Mouse (Mus musculus): ENCODE data around the gene Atg9a. TPM values are rescaled to one million over a fixed set of nuclear protein-coding genes. Genes with fewer than 3 reads are reported as not detected.

The Atg9a gene
- 10 to 100 TPM; 69.0 to 69.1 TPM for total RNA-seq (2023)

DNA sequence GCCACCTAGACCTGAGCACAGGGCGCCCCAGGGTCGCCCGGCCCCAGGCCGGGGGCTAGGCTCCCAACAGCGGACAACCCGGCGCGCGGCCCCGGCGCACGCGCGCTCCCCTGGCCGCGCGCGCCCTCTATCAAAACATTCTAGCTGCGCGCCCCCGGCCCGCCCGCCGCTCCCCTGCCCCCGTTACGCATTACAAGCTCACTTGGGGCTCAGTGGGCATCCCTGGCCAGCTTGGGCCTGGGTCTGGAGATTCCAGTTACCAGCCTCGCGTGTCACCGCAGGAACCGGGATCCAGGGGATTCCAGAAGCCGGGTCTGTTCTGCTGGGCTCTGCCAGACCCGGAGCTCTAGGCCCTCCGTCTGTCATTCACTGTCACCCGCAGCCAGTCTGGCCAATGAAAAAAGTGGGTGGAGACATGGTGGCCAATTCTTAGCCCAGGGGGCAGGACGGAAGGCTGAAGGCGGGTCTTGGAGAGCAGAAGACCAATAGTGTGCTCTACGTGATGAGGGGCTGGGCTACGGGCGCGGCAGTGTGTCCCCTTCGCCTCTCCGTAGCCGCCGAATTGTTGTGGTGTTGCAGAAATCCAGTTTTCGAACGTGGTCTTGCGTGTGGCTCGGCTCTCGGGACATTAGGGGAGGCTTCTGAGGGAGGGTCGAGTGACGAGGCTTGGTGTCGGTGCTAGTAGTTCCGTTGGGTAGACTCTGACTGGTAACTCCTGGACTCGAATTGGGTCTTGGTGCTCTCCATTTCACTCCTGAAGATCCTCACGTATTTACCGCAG, at the start of gene Atg9a, which contains the start of gene Ankzf1:
Gene Atg9a, minus strand, starts transcription at position 575 of the 781 bp plus-strand sequence.
Gene Ankzf1, plus strand, starts transcription at position 530 of the 781 bp plus-strand sequence.

GRCm38 (mm10) chr1:75236117-75237050, 44.4 kb upstream of the Atg9a start, which contains the start of gene Dnajb2:
Dnajb2 (plus strand) TSS chr1:75236406.

GRCm38 (mm10) chr1:75231664-75232152, 39.7 kb upstream of the Atg9a start, which contains the start of gene A630095N17Rik:
A630095N17Rik (minus strand) TSS chr1:75232102.

DNA sequence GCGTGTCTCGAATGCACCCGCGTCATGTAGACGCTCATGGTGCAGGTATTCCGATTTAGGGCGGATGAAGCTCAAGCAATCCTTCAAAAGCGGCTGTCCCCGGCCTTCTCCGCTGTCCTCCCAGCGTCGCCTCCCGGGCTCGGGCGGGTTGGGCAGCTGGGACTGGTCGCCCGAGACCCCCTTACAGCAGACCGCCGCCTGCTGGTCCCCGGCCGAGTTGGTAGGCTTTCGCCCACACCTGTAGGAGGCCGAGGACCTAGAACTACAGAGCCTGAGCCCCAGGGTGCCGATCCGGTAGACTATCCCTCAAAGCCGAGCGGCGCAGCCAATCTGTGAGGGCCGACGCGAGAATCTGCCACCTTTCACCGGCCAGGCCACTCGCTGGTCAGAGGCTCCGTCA, 27.5 kb upstream of the Atg9a start, which contains the start of gene Tuba4a:
Gene Tuba4a, minus strand, starts transcription at position 335 of the 400 bp plus-strand sequence.

GRCm38 (mm10) chr1:75210136-75211087, 18.4 kb upstream of the Atg9a start, which contains the start of the genes Glb1l and Stk16:
Glb1l (minus strand) TSS chr1:75210813.
Stk16 (plus strand) TSS chr1:75210838.

GRCm38 (mm10) chr1:75180105-75180590, 11.8 kb downstream of the Atg9a start, which contains the start of gene Abcb6:
Abcb6 (minus strand) TSS chr1:75180392.

DNA sequence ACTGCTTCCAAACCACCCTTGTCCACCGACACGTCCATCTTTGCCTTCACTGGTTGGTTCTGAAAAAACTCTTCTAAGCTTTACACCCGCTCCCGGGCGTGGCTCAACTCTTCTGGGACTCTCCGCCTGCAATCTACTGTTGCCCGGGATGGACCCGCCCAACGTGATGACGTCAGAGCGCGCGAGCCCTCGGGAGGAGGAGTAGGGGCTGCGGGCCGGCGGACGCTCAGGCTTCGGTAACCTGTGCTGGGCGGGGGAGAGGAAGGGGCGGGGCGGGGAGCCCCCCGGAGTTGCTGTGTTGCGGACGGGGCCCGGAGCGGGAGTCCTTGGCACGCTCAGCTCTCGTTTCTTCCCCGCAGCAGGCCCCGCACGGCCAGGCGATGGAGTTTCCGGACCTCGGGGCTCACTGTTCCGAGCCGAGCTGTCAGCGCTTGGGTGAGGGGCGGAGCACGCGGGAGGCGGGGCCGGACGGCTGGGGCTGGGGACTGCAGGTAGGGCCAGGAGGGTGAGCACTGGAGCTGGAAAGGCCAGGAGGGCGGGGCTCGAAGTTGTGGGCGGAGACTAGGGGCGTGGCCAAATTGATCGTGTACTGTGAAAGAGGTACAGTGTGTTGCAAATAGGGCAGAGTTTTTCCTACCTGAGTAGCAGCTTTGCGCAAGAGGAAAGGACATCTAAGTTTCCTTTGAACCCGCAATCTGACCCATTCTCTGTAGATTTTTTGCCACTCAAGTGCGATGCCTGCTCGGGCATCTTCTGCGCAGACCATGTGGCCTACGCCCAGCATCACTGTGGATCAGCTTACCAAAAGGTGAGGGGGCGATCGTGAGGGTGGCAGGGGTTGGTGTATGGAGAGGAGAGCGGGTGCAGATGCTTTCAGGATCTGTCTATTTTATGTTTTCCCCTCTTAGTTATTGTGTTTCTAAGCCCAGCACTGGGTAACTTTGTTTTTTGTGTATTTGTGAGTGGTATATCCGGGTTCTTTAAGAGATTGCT, 23.2 kb downstream of the Atg9a start, which contains the start of gene Zfand2b:
Gene Zfand2b, plus strand, starts transcription at position 175 of the 993 bp plus-strand sequence.

DNA sequence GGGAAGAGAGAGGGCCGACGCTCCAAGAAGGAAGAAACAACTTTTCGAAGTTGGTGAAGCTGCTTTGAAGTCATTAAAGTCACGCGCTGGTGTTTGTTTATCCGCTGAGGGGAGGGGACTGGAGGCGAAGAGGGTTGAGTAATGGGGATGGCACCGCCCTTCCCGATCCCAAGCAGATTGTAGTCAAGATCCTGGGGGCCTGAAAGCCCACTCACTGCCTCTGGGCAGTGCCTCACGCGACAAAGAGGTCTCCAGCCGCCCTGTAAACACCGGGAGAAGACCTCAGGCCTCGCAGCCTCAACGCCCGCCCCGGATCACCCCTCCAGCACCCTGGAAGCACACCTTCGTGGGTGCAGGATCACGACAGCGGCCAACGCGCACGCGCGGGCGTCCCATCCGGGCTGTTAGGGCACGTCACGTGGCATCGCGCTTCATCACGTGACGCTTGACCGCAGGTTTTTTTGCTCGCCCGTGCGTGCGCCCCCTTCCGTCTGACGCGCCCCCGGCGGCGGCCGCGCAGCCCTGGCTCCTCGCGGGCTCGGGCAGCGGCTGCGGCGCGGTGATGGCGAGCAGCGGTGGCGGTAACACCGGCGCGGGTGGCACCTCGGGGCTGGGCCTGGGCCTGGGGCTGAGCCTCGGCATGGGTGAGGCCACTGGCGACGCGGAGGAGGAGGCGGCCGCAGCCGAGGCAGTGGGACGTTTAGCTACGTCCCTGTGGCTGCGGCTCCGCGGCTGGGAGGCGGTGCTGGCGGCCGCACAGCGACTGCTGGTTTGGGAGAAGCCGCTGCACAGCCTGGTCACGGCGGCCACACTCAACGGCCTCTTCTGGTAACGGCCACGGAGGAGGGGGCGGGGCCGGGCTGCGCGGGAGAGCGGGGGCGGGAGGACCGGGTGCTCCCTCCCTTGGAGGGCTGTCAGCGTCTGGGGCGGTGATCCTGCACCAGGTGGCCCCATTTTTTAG, 49.4 kb downstream of the Atg9a start, which contains the start of the genes Cnppd1 and Retreg2:
Gene Cnppd1, minus strand, starts transcription at position 411 of the 961 bp plus-strand sequence.
Gene Retreg2, plus strand, starts transcription at position 478 of the 961 bp plus-strand sequence.

DNA sequence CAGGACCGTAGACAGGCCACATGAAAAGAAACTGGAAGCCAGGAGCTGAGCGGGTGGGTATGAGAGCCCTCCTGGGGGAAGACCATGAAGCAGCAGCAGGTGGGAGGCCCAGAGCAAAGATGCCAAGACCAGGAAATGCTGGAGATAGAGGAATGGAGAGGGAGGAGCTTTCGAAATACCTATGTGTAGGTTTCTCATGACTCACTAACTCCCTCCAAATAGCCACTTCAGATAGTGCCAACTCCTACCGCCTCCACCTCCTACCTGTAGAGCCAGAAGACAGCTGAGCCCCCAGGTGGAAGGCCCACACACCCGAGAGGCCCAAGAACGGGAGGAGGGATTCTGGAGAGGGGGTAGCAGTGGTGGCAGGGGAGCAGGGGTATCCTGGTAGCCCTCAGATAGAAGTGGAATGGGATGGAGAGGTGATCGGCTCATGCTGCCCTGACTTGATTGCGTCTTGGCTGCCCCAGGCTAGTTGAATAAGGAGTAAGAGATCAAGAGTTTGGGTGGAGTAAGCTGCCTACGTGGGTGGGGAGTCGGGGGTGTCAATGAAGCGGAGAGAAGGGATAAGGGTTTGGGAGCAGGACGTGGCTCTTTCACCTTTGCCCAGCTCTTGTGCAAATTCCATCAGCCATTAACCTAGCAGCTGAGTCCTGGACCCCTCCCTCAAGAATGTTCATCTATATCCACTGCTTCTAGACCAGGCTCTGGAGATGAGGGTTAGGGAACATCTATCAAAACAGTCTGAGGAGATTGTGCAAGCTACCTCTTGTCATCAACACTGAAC, 58.4 kb downstream of the Atg9a start, which contains the start of gene Slc23a3:
Gene Slc23a3, minus strand, starts transcription at position 470 of the 787 bp plus-strand sequence.

Other genes with a start within 250 kb of the Atg9a start
- under 1 TPM in 1 of 2 experiments, not detected in 1; 0.58 TPM for gene Ihh, start 240.5 kb downstream of the Atg9a start, total RNA-seq (2023)
- 10 to 100 TPM in 1 of 2 experiments, 1 to 10 TPM in 1; 7.5 to 10.2 TPM for gene Nhej1, start 67.0 kb downstream of the Atg9a start, total RNA-seq (2023)
- 1 to 10 TPM; 1.2 to 1.5 TPM for gene Slc23a3, start 58.3 kb downstream of the Atg9a start, total RNA-seq (2023)
- gene Cnppd1, start 49.5 kb downstream of the Atg9a start, total RNA-seq (2023) = 100 to 1,000 TPM; 103 to 115 TPM
- 10 to 100 TPM; 64.6 to 70.8 TPM for gene Retreg2, start 49.4 kb downstream of the Atg9a start, total RNA-seq (2023)
- 10 to 100 TPM; 52.0 to 63.6 TPM for gene Zfand2b, start 23.6 kb downstream of the Atg9a start, total RNA-seq (2023)
- gene Abcb6, start 11.8 kb downstream of the Atg9a start, total RNA-seq (2023) = 1 to 10 TPM; 6.7 TPM
- gene Ankzf1, start within 50 bp of the Atg9a start, total RNA-seq (2023) = 10 to 100 TPM; 18.8 to 20.0 TPM
- gene Glb1l, start 18.6 kb upstream of the Atg9a start, total RNA-seq (2023) = 10 to 100 TPM; 18.7 to 22.2 TPM
- gene Stk16, start 18.6 kb upstream of the Atg9a start, total RNA-seq (2023) = 100 to 1,000 TPM; 127 to 139 TPM
- gene Tuba4a, start 27.7 kb upstream of the Atg9a start, total RNA-seq (2023) = 100 to 1,000 TPM; 415 to 449 TPM
- not detected for gene A630095N17Rik, start 39.9 kb upstream of the Atg9a start, total RNA-seq (2023)
- 10 to 100 TPM in 1 of 2 experiments, 1 to 10 TPM in 1; 8.7 to 11.0 TPM for gene Dnajb2, start 44.2 kb upstream of the Atg9a start, total RNA-seq (2023)
- gene Ptprn, start 72.3 kb upstream of the Atg9a start, total RNA-seq (2023) = not detected
- not detected for gene Resp18, start 86.2 kb upstream of the Atg9a start, total RNA-seq (2023)
- 10 to 100 TPM; 27.7 to 32.2 TPM for gene Dnpep, start 125.8 kb upstream of the Atg9a start, total RNA-seq (2023)
- under 1 TPM; 0.16 to 0.31 TPM for gene Des, start 168.1 kb upstream of the Atg9a start, total RNA-seq (2023)
- gene Speg, start 183.1 kb upstream of the Atg9a start, total RNA-seq (2023) = not detected
- gene Gmppa, start 243.7 kb upstream of the Atg9a start, total RNA-seq (2023) = 10 to 100 TPM; 38.8 to 46.6 TPM

Measured in neutrophil, adult 59 days (primary cell).